Mouse (Mus musculus) lung, embryonic 14.5 days (tissue): ENCODE measurements around the gene Men1. TPM values are rescaled to one million over a fixed set of nuclear protein-coding genes. Genes with fewer than 3 reads are reported as not detected.

Experiments used
- ATAC-seq: fragments of 200-750 bp; cut with Nextera tagmentation; 2 replicates; pipeline ENCODE4 v1.8.0; 2017; ENCODE audit warnings: mild to moderate bottlenecking, moderate TSS enrichment, moderate library complexity; ENCODE audit not compliant: insufficient read depth
- DNase-seq: peaks from one replicate; pipeline ENCODE4 v3.0.0-alpha.2; 2015
- H3K27ac ChIP-seq: fragments of 300-500 bp; sonication (generic); 2 replicates; pipeline ENCODE4 v1.5.1; 2014; ENCODE audit warnings: low read depth, mild to moderate bottlenecking, moderate library complexity
- H3K27me3 ChIP-seq: fragments of 300-500 bp; sonication (generic); 2 replicates; pipeline ENCODE4 v1.6.1; 2014; ENCODE audit warnings: low read length, control low read depth; ENCODE audit not compliant: insufficient read depth
- H3K36me3 ChIP-seq: fragments of 300-500 bp; sonication (generic); 2 replicates; pipeline ENCODE4 v1.6.1; 2014; ENCODE audit warnings: control low read depth; ENCODE audit not compliant: insufficient read depth
- H3K4me1 ChIP-seq: fragments of 300-500 bp; sonication (generic); 2 replicates; pipeline ENCODE4 v1.6.1; 2014; ENCODE audit warnings: antibody characterized with exemption, control low read depth; ENCODE audit not compliant: insufficient read depth
- H3K4me2 ChIP-seq: fragments of 300-500 bp; sonication (generic); 2 replicates; pipeline ENCODE4 v1.6.1; 2014; ENCODE audit warnings: mild to moderate bottlenecking
- H3K4me3 ChIP-seq: fragments of 300-500 bp; sonication (generic); 2 replicates; pipeline ENCODE4 v1.5.1; 2014; ENCODE audit warnings: low read depth, low read length
- H3K9ac ChIP-seq: fragments of 300-500 bp; sonication (generic); 2 replicates; pipeline ENCODE4 v1.6.1; 2014
- H3K9me3 ChIP-seq: fragments of 300-500 bp; sonication (generic); 2 replicates; pipeline ENCODE4 v1.6.1; 2016; ENCODE audit warnings: low read depth, low read length, control low read depth
- CTCF ChIP-seq: IDR thresholded peaks from 2 replicates; pipeline ENCODE4 v1.5.1; 2016; ENCODE audit warnings: antibody characterized with exemption, low read depth
- WGBS: fragments of 180-500 bp; shearing (Covaris S2); extraction: QIAGEN DNeasy Blood & Tissue Kit; methylation state at CpG from one replicate; pipeline ENCODE4 v1.1.7; 2014; 5-methylcytosine and 5-hydroxymethylcytosine counted together
- polyA plus RNA-seq: library from polyadenylated mRNA; unstranded; fragments of >200 nt; fragmentation: Nextera tagmentation; extraction: Ambion mirVana; gene quantifications from 2 replicates; pipeline ENCODE4 v1.2.1, GENCODE M21; 2014

Men1 gene
- polyA plus RNA-seq, 1 experiment from 2014 or later = 68.6 TPM

GRCm38 (mm10) chr19:6373539-6374400 is 39.0 kb downstream of the Men1 start:
- DNase-seq (peak; percentile 91), ATAC-seq (no peak)
- no peaks in the 10 kb centered on the region for H3K4me1 ChIP-seq
- H3K9me3 ChIP-seq = no peaks in the 10 kb centered on the region
- H3K27me3 ChIP-seq = no peaks in the 10 kb centered on the region
- TF ChIP-seq CTCF = peak; percentile 84
- H3K9ac ChIP-seq = no peak overlapping the region
- WGBS = 60% methylated on average over 12 of the region's 12 CpGs
- H3K27ac ChIP-seq = no peak overlapping the region
- no peak overlapping the region for H3K4me2 ChIP-seq
- peaks cover 99% of the 10 kb centered on the region for H3K36me3 ChIP-seq
- no peak overlapping the region for H3K4me3 ChIP-seq

- no peak for DNase-seq
- no peaks in the 10 kb centered on the region for H3K9me3 ChIP-seq
- TF ChIP-seq CTCF = no peak
Observed at GRCm38 (mm10) chr19:6374571-6374970, 39.8 kb downstream of the Men1 start.

GRCm38 (mm10) chr19:6375423-6376254 is 40.9 kb downstream of the Men1 start:
- Histone ChIP-seq H3K9ac (no peak overlapping the region), H3K4me3 (no peak overlapping the region), H3K4me2 (no peak overlapping the region), H3K4me1 (no peaks in the 10 kb centered on the region), H3K27ac (no peak overlapping the region), H3K36me3 (peaks cover 97% of the 10 kb centered on the region), H3K9me3 (no peaks in the 10 kb centered on the region), H3K27me3 (no peaks in the 10 kb centered on the region)
- 92% methylated on average over 42 of the region's 42 CpGs for WGBS
- TF ChIP-seq CTCF = no peak
- DNase-seq = no peak
- no peak for ATAC-seq

More at GRCm38 (mm10) chr19:6374571-6374970, 39.8 kb downstream of the Men1 start:
- Histone ChIP-seq H3K4me2 (no peak overlapping the region), H3K4me3 (no peak overlapping the region), H3K27me3 (no peaks in the 10 kb centered on the region), H3K9ac (no peak overlapping the region), H3K36me3 (peaks cover 100% of the 10 kb centered on the region), H3K27ac (no peak overlapping the region), H3K4me1 (no peaks in the 10 kb centered on the region)
- 96% methylated on average over 10 of the region's 10 CpGs for WGBS
- ATAC-seq = no peak

GRCm38 (mm10) chr19:6376255-6376564 is 41.4 kb downstream of the Men1 start:
- DNase-seq (peak; percentile 66), ATAC-seq (no peak)
- Histone ChIP-seq H3K4me1 (no peaks in the 10 kb centered on the region), H3K36me3 (peaks cover 91% of the 10 kb centered on the region), H3K9ac (no peak overlapping the region), H3K4me2 (no peak overlapping the region), H3K27ac (no peak overlapping the region), H3K4me3 (no peak overlapping the region), H3K27me3 (no peaks in the 10 kb centered on the region), H3K9me3 (no peaks in the 10 kb centered on the region)
- peak; percentile 74 for TF ChIP-seq CTCF
- WGBS = 76% methylated on average over 14 of the region's 14 CpGs

GRCm38 (mm10) chr19:6376643-6377042 is 41.9 kb downstream of the Men1 start:
- DNase-seq = no peak
- H3K9me3 ChIP-seq = no peaks in the 10 kb centered on the region
- H3K4me1 ChIP-seq = no peaks in the 10 kb centered on the region
- no peak overlapping the region for H3K4me3 ChIP-seq
- H3K4me2 ChIP-seq = no peak overlapping the region
- H3K36me3 ChIP-seq = peaks cover 87% of the 10 kb centered on the region
- no peak overlapping the region for H3K27ac ChIP-seq
- 74% methylated on average over 2 of the region's 2 CpGs for WGBS
- H3K9ac ChIP-seq = no peak overlapping the region
- H3K27me3 ChIP-seq = no peaks in the 10 kb centered on the region
- ATAC-seq = no peak
- TF ChIP-seq CTCF = no peak

GRCm38 (mm10) chr19:6377327-6378040 is 42.7 kb downstream of the Men1 start:
- Histone ChIP-seq H3K27me3 (no peaks in the 10 kb centered on the region), H3K4me1 (no peaks in the 10 kb centered on the region), H3K27ac (no peak overlapping the region), H3K9ac (no peak overlapping the region), H3K4me3 (no peak overlapping the region), H3K36me3 (peaks cover 78% of the 10 kb centered on the region), H3K9me3 (no peaks in the 10 kb centered on the region), H3K4me2 (no peak overlapping the region)
- 81% methylated on average over 11 of the region's 11 CpGs for WGBS
- no peak for DNase-seq
- ATAC-seq = no peak
- TF ChIP-seq CTCF = no peak
